Mouse (Mus musculus) hindbrain, embryonic 10.5 days (tissue): ENCODE data around the gene Cdk2ap2. TPM values are rescaled to one million over a fixed set of nuclear protein-coding genes. Genes with fewer than 3 reads are reported as not detected.
"Not testable (repeated sequence)": the region's sequence is repeated elsewhere in the genome, so short reads cannot be mapped to it uniquely, and the experiment has no call there.

Experiments used
- DNase-seq: peaks from one replicate; pipeline ENCODE4 v3.0.0-alpha.2; 2017; ENCODE audit warnings: low spot score
- H3K27ac ChIP-seq: fragments of 300-500 bp; sonication (generic); 2 replicates; pipeline ENCODE4 v1.5.1; 2016; ENCODE audit warnings: mild to moderate bottlenecking, moderate library complexity
- H3K27me3 ChIP-seq: fragments of 300-500 bp; sonication (generic); 2 replicates; pipeline ENCODE4 v1.6.1; 2016; ENCODE audit warnings: mild to moderate bottlenecking; ENCODE audit not compliant: poor library complexity, insufficient read depth, severe bottlenecking
- H3K36me3 ChIP-seq: fragments of 300-500 bp; sonication (generic); 2 replicates; pipeline ENCODE4 v1.6.1; 2016; ENCODE audit warnings: mild to moderate bottlenecking, moderate library complexity
- H3K4me1 ChIP-seq: fragments of 300-500 bp; sonication (generic); replicated peaks from 2 replicates; pipeline ENCODE4 v1.6.1; 2016; ENCODE audit warnings: mild to moderate bottlenecking
- H3K4me3 ChIP-seq: fragments of 300-500 bp; sonication (generic); 2 replicates; pipeline ENCODE4 v1.5.1; 2016; ENCODE audit warnings: mild to moderate bottlenecking, moderate library complexity
- H3K9me3 ChIP-seq: fragments of 300-500 bp; sonication (generic); 2 replicates; pipeline ENCODE4 v1.6.1; 2016; ENCODE audit warnings: mild to moderate bottlenecking, moderate library complexity
- WGBS: fragments of 180-500 bp; shearing (Covaris S2); methylation state at CpG from one replicate; pipeline ENCODE4 v1.1.7; 2016; 5-methylcytosine and 5-hydroxymethylcytosine counted together
- polyA plus RNA-seq: library from polyadenylated mRNA; unstranded; fragments of >200 nt; fragmentation: Nextera tagmentation; extraction: Ambion mirVana; gene quantifications from 2 replicates; pipeline ENCODE4 v1.2.1, GENCODE M21; 2016

Gene Cdk2ap2
- polyA plus RNA-seq, 1 experiment from 2014 or later = 93.3 TPM

GRCm38 (mm10) chr19:4115144-4115543 lies 18.2 kb downstream of the Cdk2ap2 start:
- Histone ChIP-seq H3K27me3 (peaks cover 4% of the 10 kb centered on the region), H3K4me1 (peaks cover 6% of the 10 kb centered on the region; the same call in 1 of the 2 replicates), H3K27ac (no peak overlapping the region), H3K4me3 (no peak overlapping the region), H3K9me3 (no peaks in the 10 kb centered on the region), H3K36me3 (peaks cover 75% of the 10 kb centered on the region)
- DNase-seq = no peak
- 96% methylated on average over 10 of the region's 10 CpGs for WGBS

GRCm38 (mm10) chr19:4115816-4116215 lies 18.8 kb downstream of the Cdk2ap2 start:
- Histone ChIP-seq H3K36me3 (peaks cover 75% of the 10 kb centered on the region), H3K27me3 (peaks cover 9% of the 10 kb centered on the region), H3K9me3 (no peaks in the 10 kb centered on the region), H3K27ac (no peak overlapping the region), H3K4me1 (peaks cover 8% of the 10 kb centered on the region), H3K4me3 (no peak overlapping the region)
- 85% methylated on average over 11 of the region's 11 CpGs for WGBS
- DNase-seq = no peak

- 95% methylated on average over 7 of the region's 7 CpGs for WGBS
- H3K9me3 ChIP-seq = no peaks in the 10 kb centered on the region
- peaks cover 65% of the 10 kb centered on the region for H3K36me3 ChIP-seq
Measured at GRCm38 (mm10) chr19:4117006-4117405, 20.0 kb downstream of the Cdk2ap2 start.

GRCm38 (mm10) chr19:4118350-4118749 lies 21.4 kb downstream of the Cdk2ap2 start:
- no peak for DNase-seq
- Histone ChIP-seq H3K4me3 (no peak overlapping the region), H3K27me3 (peaks cover 9% of the 10 kb centered on the region), H3K27ac (no peak overlapping the region), H3K36me3 (peaks cover 51% of the 10 kb centered on the region), H3K9me3 (no peaks in the 10 kb centered on the region), H3K4me1 (peaks cover 11% of the 10 kb centered on the region)
- 91% methylated on average over 2 of the region's 2 CpGs for WGBS

More at GRCm38 (mm10) chr19:4117006-4117405, 20.0 kb downstream of the Cdk2ap2 start:
- Histone ChIP-seq H3K4me1 (peaks cover 11% of the 10 kb centered on the region), H3K27me3 (peaks cover 9% of the 10 kb centered on the region), H3K4me3 (no peak overlapping the region), H3K27ac (no peak overlapping the region)
- no peak for DNase-seq

GRCm38 (mm10) chr19:4119716-4120487 lies 22.9 kb downstream of the Cdk2ap2 start:
- Histone ChIP-seq H3K9me3 (no peaks in the 10 kb centered on the region), H3K27ac (no peak overlapping the region), H3K4me3 (peak overlapping the region; percentile 51), H3K4me1 (peaks cover 11% of the 10 kb centered on the region), H3K36me3 (peaks cover 36% of the 10 kb centered on the region), H3K27me3 (peaks cover 9% of the 10 kb centered on the region)
- 90% methylated on average over 6 of the region's 6 CpGs for WGBS
- no peak for DNase-seq

- no peak for DNase-seq
- WGBS = 95% methylated on average over 2 of the region's 2 CpGs
- H3K4me1 ChIP-seq = peaks cover 16% of the 10 kb centered on the region
- H3K27me3 ChIP-seq = peaks cover 9% of the 10 kb centered on the region
- H3K4me3 ChIP-seq = peak overlapping the region; percentile 51
- peaks cover 30% of the 10 kb centered on the region for H3K36me3 ChIP-seq
- H3K27ac ChIP-seq = no peak overlapping the region
- H3K9me3 ChIP-seq = no peaks in the 10 kb centered on the region
Measured at GRCm38 (mm10) chr19:4120496-4120895, 23.5 kb downstream of the Cdk2ap2 start.

- H3K27me3 ChIP-seq = peaks cover 9% of the 10 kb centered on the region
- peak overlapping the region; percentile 84 for H3K27ac ChIP-seq
- H3K4me3 ChIP-seq = peak overlapping the region; percentile 51
- H3K36me3 ChIP-seq = peaks cover 22% of the 10 kb centered on the region
- H3K4me1 ChIP-seq = peaks cover 22% of the 10 kb centered on the region
- WGBS = 3% methylated on average over 38 of the region's 38 CpGs
- H3K9me3 ChIP-seq = no peaks in the 10 kb centered on the region
- peak; percentile 98 for DNase-seq
Measured at GRCm38 (mm10) chr19:4121097-4121805, 24.3 kb downstream of the Cdk2ap2 start.

GRCm38 (mm10) chr19:4121896-4122295 lies 24.9 kb downstream of the Cdk2ap2 start:
- DNase-seq, H3K9me3 ChIP-seq, H3K27me3 ChIP-seq: not testable (repeated sequence)
- Histone ChIP-seq H3K27ac (peak overlapping the region; percentile 84), H3K4me3 (peak overlapping the region; percentile 51; the same call in 1 of the 2 replicates), H3K36me3 (peaks cover 16% of the 10 kb centered on the region), H3K4me1 (peaks cover 29% of the 10 kb centered on the region)
- 63% methylated on average over 6 of the region's 6 CpGs for WGBS

- H3K9me3 ChIP-seq = no peaks in the 10 kb centered on the region
- WGBS = 87% methylated on average over 7 of the region's 7 CpGs
- no peak for DNase-seq
Measured at GRCm38 (mm10) chr19:4122411-4123370, 25.7 kb downstream of the Cdk2ap2 start.

GRCm38 (mm10) chr19:4124432-4124831 lies 27.4 kb downstream of the Cdk2ap2 start:
- H3K36me3 ChIP-seq = peaks cover 22% of the 10 kb centered on the region
- WGBS = 81% methylated on average over 4 of the region's 4 CpGs
- H3K9me3 ChIP-seq = no peaks in the 10 kb centered on the region
- DNase-seq = no peak
- H3K4me1 ChIP-seq = peaks cover 36% of the 10 kb centered on the region
- no peak overlapping the region for H3K27ac ChIP-seq
- H3K27me3 ChIP-seq = peaks cover 9% of the 10 kb centered on the region
- no peak overlapping the region for H3K4me3 ChIP-seq

More at GRCm38 (mm10) chr19:4122411-4123370, 25.7 kb downstream of the Cdk2ap2 start:
- Histone ChIP-seq H3K27ac (no peak overlapping the region), H3K4me3 (no peak overlapping the region), H3K4me1 (peaks cover 36% of the 10 kb centered on the region), H3K27me3 (peaks cover 9% of the 10 kb centered on the region), H3K36me3 (peaks cover 12% of the 10 kb centered on the region)

GRCm38 (mm10) chr19:4125268-4125667 lies 28.3 kb downstream of the Cdk2ap2 start:
- not testable (repeated sequence) for DNase-seq, H3K9me3 ChIP-seq, H3K27me3 ChIP-seq
- peak overlapping the region; percentile 95 for H3K27ac ChIP-seq
- peaks cover 34% of the 10 kb centered on the region for H3K4me1 ChIP-seq
- WGBS = 21% methylated on average over 4 of the region's 4 CpGs
- H3K4me3 ChIP-seq = peak overlapping the region; percentile 74
- H3K36me3 ChIP-seq = peaks cover 30% of the 10 kb centered on the region
